Comparison of ENCODE assay signal across 12 mouse cellular contexts in the genomic region with DNA sequence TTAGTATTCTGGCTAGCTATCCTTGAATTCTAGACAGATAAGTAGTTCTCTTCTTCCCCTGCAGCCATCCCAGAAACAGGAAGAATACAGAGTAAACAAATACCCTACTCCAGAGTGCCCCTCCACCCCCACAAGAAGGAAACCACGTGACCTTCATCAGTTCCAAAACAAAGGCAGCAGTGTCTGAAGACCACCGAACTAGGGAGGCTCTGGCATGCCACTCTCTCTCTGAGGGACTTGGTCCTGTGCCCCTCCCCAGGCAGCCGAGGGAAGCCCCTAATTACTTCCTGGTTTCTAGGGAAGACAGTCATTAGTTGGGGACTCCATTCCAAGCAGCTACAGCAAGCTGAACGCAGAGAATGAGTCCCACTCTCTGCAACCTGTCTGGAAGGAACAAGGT.
DNase-seq lines count a peak whose midpoint lies in the region; ATAC-seq lines count a peak whose summit lies in the region.
"Had no signal": no experiment of that assay in that cellular context is flagged by ENCODE, and none has a peak within 500 bp of the region (broad histone marks: within the 10 kb centered on the region; RNA-seq: fewer than 3 reads in every experiment).

No protein-coding gene starts in this region.

- 6% methylated on average over 4 of the region's 4 CpGs for whole genome bisulfite sequencing in lung, embryonic 16.5 days
- 2% methylated on average over 4 of the region's 4 CpGs for WGBS in forebrain, embryonic 11.5 days
- WGBS in intestine, embryonic 16.5 days, result 7% methylated on average over 4 of the region's 4 CpGs
- 8% methylated on average over 4 of the region's 4 CpGs for WGBS in neural tube, embryonic 14.5 days

- no peak for DNase-seq in lung, postnatal 4 days
- peak; percentile 68 for DNase-seq in forebrain, embryonic 11.5 days (ENCODE audit: low spot score)
- no peak for DNase-seq in yolk sac, embryonic 10.5 days (ENCODE audit: low spot score)
- no peak for DNase-seq in left cerebral cortex, postnatal 25 days (ENCODE audit: low spot score in 2 of 2)
- DNase-seq: kidney, adult 2 months; thymus, postnatal 4 days had no signal

- no peak overlapping the region for H3K27ac ChIP-seq in lung, embryonic 16.5 days (ENCODE audit: low read length)
- no peak overlapping the region for H3K27ac ChIP-seq in forebrain, embryonic 11.5 days (ENCODE audit: low read depth, low read length)
- no peak overlapping the region for H3K27ac ChIP-seq in intestine, embryonic 16.5 days (ENCODE audit: low read length)
- no peak overlapping the region for H3K27ac ChIP-seq in neural tube, embryonic 14.5 days (ENCODE audit: low read depth, low read length)
- H3K27ac ChIP-seq: limb, embryonic 13.5 days had no signal

- H3K4me2 ChIP-seq in lung, embryonic 16.5 days (ENCODE audit: low read depth, low read length), result no peak overlapping the region
- peak overlapping the region; percentile 0; the same call in 1 of the 2 replicates for H3K4me2 ChIP-seq in forebrain, embryonic 11.5 days (ENCODE audit: low read depth, low read length, severe bottlenecking)
- H3K4me2 ChIP-seq in intestine, embryonic 16.5 days (ENCODE audit: low read depth, low read length), result no peak overlapping the region
- H3K4me2 ChIP-seq in neural tube, embryonic 14.5 days (ENCODE audit: low read depth, low read length), result no peak overlapping the region
- H3K4me2 ChIP-seq: limb, embryonic 13.5 days had no signal

- no peak overlapping the region for H3K9ac ChIP-seq in lung, embryonic 16.5 days (ENCODE audit: low read length)
- H3K9ac ChIP-seq in forebrain, embryonic 11.5 days (ENCODE audit: low read length), result no peak overlapping the region
- H3K9ac ChIP-seq in intestine, embryonic 16.5 days (ENCODE audit: low read depth, low read length), result no peak overlapping the region
- no peak overlapping the region for H3K9ac ChIP-seq in neural tube, embryonic 14.5 days (replicated peaks; ENCODE audit: low read depth, low read length)
- H3K9ac ChIP-seq: limb, embryonic 13.5 days had no signal

- no peaks in the 10 kb centered on the region for H3K27me3 ChIP-seq in lung, embryonic 16.5 days (ENCODE audit: control insufficient read depth, insufficient read depth, low read depth, low read length)
- no peaks in the 10 kb centered on the region; the same call in 1 of the 2 replicates for H3K27me3 ChIP-seq in forebrain, embryonic 11.5 days (ENCODE audit: control insufficient read depth, insufficient read depth, low read length)
- H3K27me3 ChIP-seq in intestine, embryonic 16.5 days (replicated peaks; ENCODE audit: control insufficient read depth, insufficient read depth, low read length), result no peaks in the 10 kb centered on the region
- H3K27me3 ChIP-seq in neural tube, embryonic 14.5 days (ENCODE audit: control insufficient read depth, insufficient read depth, low read length), result no peaks in the 10 kb centered on the region
- H3K27me3 ChIP-seq: limb, embryonic 13.5 days had no signal

- intact Hi-C loops in left cerebral cortex, postnatal 25 days (cut with DNase I), result no loop called here

- H3K4me1 ChIP-seq in lung, embryonic 16.5 days (replicated peaks; ENCODE audit: control insufficient read depth, insufficient read depth, low read length), result no peaks in the 10 kb centered on the region
- H3K4me1 ChIP-seq in forebrain, embryonic 11.5 days (replicated peaks; ENCODE audit: control insufficient read depth, insufficient read depth, low read length), result peaks cover 21% of the 10 kb centered on the region; the same call in 1 of the 2 replicates
- no peaks in the 10 kb centered on the region for H3K4me1 ChIP-seq in intestine, embryonic 16.5 days (ENCODE audit: control insufficient read depth, insufficient read depth, low read length)
- 0 out of 2 replicates have a peak, but pooled peaks cover 5% of the 10 kb centered on the region for H3K4me1 ChIP-seq in neural tube, embryonic 14.5 days (ENCODE audit: control insufficient read depth, insufficient read depth, low read length)

- peak; percentile 61; the same call in 1 of the 2 replicates for ATAC-seq in lung, embryonic 16.5 days (ENCODE audit: low read depth)
- peak; percentile 56 for ATAC-seq in forebrain, embryonic 11.5 days (replicated peaks; ENCODE audit: low FRiP score)
- ATAC-seq in intestine, embryonic 16.5 days, result peak; percentile 23; the same call in 1 of the 2 replicates
- peak; percentile 50; the same call in 1 of the 2 replicates for ATAC-seq in neural tube, embryonic 14.5 days (ENCODE audit: low read depth)
- no peak for ATAC-seq in megakaryocyte-erythroid progenitor cell, adult 5-6 weeks (replicated peaks; ENCODE audit: low FRiP score, low TSS enrichment, poor library complexity, severe bottlenecking)

- no peaks in the 10 kb centered on the region for H3K9me3 ChIP-seq in lung, embryonic 16.5 days (ENCODE audit: control insufficient read depth, low read length)
- H3K9me3 ChIP-seq in forebrain, embryonic 11.5 days (ENCODE audit: control insufficient read depth, low read length), result no peaks in the 10 kb centered on the region
- H3K9me3 ChIP-seq in intestine, embryonic 16.5 days (ENCODE audit: control insufficient read depth, low read length), result no peaks in the 10 kb centered on the region
- no peaks in the 10 kb centered on the region for H3K9me3 ChIP-seq in neural tube, embryonic 14.5 days (ENCODE audit: control insufficient read depth, low read length)
- H3K9me3 ChIP-seq: limb, embryonic 13.5 days had no signal

- no peaks in the 10 kb centered on the region for H3K36me3 ChIP-seq in lung, embryonic 16.5 days (ENCODE audit: control insufficient read depth, insufficient read depth, low read length)
- H3K36me3 ChIP-seq in forebrain, embryonic 11.5 days (ENCODE audit: control insufficient read depth, insufficient read depth, low read length), result no peaks in the 10 kb centered on the region
- H3K36me3 ChIP-seq in intestine, embryonic 16.5 days (ENCODE audit: control insufficient read depth, insufficient read depth, low read length), result no peaks in the 10 kb centered on the region
- H3K36me3 ChIP-seq in neural tube, embryonic 14.5 days (ENCODE audit: control insufficient read depth, insufficient read depth, low read length), result no peaks in the 10 kb centered on the region
- H3K36me3 ChIP-seq: limb, embryonic 13.5 days had no signal

- no peak overlapping the region for H3K4me3 ChIP-seq in lung, embryonic 16.5 days (ENCODE audit: low read length)
- H3K4me3 ChIP-seq in forebrain, embryonic 11.5 days (ENCODE audit: low read depth, low read length), result no peak overlapping the region
- no peak overlapping the region for H3K4me3 ChIP-seq in intestine, embryonic 16.5 days (ENCODE audit: low read length)
- no peak overlapping the region for H3K4me3 ChIP-seq in neural tube, embryonic 14.5 days (ENCODE audit: low read depth, low read length)
- H3K4me3 ChIP-seq: limb, embryonic 13.5 days; myocyte had no signal
